Mouse (Mus musculus): ENCODE data around the gene Msantd2.

The Msantd2 gene

DNA sequence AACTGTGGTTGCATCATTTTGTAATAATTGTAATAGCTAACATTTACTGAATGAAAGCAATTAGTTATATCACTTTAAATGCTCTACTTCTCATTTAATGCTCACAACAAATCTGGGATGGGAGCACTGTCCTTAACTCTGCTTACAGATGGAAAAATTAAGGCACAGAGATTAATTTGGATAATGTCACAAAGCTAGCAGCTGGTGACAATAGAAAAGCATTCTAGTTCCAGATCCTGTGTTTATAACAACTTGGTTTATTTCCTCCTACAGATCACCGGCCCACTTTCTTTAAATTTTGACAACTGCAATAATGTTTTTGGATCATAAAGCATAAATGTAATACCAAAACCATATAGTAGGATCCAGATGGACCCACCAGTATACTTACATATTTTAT, 16.9 kb downstream of the Msantd2 start:
- no peak for DNase-seq

DNA sequence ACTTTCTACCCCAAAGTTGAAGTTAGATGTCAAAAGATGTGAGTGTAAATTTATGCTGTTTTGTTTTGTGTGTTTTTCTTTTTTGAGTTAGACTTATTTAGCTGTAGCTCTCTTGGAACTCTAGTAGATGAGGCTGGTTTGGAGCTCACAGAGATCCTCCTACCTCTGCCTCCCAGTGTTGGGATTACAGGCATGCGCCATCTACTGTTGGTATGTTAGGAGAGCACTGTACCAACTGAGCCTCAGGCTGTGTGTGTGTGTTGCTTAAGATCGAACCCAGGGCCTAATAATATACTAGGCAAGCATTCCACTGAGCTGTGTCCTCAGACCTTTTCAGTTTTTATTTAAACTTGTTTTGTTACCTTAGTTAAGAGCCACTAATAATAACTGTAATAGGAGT, 23.0 kb downstream of the Msantd2 start:
- no peak for DNase-seq

DNA sequence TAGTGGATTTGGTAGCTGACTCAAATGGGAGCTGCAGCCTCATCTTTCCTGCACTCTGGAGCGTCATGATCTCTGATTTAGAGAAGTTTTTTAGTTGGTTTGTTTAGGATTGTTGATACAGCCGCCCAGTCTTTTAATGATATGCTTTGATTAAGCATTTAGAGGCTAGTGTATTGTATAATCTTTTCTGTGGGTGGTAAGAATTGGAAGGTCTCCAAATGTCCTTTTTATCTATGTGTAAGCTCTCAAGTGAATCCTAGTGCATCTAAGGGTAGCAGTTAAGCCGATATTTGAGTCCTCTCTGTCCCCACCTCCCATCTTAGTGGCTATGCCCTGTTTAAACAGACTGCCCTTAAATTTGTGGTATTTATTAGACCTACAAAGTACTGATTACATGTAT, 25.3 kb downstream of the Msantd2 start:
- no peak for DNase-seq

DNA sequence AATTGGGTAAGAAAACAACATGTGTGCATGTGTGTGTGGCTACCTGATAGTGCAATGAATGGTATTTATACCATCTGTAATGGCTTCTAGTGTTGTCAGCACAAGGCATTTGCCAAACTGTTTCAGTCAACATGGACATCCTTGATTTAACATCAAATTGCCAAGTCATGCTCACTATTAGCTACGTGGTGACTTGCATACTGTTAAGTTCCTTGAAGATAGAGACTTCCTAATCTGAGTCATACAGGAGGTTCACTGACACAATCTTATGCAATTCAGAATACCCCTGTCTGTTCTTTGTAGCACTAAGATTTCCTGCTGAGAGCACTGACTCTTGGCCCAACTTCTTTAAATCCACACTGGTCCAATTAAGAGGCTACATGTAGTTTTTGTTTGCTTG, 28.3 kb downstream of the Msantd2 start:
- no peak for DNase-seq

DNA sequence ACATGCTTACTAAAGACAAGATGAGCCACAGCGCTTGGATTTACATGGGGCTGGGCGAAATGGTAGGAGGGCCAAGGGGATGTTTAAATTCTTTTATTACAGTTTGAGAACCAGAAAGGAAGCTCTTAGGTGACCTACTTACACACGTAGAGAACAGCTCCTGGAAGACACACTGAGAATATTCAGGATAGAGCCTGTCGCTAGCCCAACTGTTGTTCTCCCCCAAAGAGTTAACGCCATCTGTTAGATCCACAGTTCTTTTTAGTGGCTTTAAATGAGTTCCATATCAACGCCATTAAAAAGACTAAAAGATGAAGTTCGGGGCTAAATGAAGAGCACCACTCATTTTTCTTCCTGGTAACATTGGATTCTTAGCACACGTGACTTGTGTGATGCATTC, 29.9 kb downstream of the Msantd2 start:
- DNase-seq: no peak

DNA sequence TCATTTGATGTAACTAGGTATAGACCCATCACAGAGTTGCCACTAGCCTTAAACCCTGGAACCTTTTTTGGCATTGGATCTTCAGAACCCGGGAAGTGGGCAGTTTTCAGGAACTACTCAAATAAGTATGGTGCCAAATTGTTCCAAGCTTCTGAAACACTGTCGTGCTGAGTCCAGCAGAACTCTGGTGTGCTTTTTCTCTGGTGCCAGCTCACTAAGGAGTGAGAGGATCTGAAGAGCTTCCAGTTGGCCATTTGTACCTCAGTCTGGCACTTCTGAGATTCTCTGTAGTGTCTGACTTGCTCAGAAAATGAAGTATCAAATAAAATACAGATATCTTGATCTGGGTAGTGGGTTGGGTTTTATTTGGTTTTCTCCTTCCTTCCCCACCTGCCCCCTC, 30.9 kb downstream of the Msantd2 start:
- DNase-seq: no peak

DNA sequence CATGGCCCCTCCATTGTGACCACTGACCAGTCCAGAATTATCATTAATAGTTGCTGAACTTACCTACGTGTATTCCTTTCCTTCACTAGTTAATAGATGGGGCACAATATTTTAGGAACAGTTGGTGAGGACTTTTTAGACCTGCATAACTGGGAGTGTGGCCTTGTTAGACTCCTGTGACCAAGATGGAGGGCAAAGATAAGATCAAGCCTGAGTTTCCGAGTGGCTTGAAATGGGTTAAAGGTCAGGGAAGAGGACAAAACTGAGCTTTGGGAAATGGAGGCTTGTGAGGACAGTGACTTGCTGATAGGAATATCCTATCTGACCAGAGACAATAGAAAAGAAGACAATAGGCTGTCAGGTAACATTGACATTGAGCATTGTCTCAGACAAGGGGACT, 36.3 kb downstream of the Msantd2 start:
- no peak for DNase-seq

DNA sequence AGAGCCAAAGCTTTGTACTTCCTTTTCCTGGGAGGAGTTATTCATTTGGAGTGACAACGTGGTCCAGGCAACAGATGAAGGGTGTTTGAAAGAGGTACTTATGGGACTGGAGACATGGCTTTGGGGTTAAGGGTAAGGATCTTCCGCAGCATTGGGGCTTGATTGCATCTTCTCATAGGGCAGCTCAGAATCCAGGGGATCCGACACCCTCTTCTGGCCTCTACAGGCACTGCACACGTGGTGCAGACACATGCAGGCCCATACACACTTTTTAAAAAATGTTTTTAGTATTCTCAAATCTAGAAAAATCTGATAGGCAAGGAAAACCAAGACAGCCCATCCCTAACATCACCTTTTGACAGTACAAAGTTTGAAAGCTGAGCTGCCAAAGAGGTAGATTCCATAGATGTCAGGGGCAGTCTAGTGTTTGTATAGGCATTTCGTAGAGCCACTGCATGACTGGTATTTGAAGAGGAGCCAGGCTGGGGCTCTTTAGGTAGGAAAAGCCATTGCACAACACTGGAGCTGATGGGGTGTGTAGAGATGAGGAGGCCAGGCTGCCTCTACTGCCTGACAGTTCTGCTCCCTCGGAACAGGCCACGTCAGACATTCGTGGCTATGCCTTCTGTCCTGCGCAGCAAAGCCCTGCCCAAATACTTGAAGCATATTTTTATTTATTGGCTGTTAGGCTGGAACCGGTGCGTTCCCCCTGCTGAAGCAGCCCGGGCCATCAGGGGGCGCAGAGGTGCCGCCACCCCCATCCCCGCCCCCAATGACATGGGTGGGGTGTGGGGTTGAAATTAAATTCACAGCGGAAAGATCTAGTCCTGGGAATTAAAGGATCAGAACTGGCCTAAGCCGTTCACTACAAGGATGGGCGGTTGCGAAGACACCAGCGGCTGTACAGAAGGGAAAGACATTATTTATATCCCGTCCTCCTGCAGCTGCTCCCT, 37.6 kb downstream of the Msantd2 start:
- peak; percentile 13 to 21 for DNase-seq

DNA sequence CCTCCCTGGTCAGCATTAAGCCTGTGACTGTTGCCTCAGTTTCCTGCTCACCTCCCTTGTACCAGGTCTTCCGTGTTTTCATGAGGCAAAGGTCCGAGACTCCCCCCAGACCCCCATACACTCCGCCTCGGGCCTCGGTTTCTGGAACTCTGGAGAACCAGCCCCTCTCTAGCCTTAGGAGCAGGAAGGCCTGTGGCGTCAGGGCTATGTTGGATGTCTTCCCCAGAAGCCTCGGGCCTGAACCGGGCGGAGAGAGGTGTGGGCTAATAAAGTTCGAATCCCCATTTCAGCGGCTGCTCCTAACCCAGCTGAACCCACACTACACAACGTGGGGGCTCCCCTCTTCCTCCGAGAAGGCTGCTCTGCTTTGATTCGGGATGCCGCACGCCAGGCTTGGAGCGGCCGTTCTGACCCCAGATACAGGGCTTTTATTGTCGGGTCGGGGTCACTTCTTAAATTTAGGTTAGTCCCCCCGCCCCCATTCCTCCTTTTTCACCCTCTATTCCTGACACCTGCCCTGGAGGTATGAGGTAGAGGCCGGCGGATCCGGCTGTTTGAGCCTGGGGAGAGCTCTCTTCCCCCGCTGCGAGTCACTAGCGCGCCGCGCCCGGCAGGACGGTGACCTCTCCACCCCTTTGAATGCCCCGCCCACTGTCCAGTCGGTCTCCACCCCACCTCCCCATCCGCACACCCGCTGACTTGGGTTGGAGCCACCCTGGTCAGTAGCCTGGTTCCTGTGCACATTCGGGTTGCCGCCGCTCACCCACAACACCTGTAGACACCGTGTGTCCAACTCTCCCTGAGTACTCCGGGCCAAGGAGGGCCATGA, 38.5 kb downstream of the Msantd2 start, which contains the start of gene Esam:
Esam (plus strand) TSS at position 683 of the 829 bp plus-strand sequence.
- peak; percentile 81 to 82 for DNase-seq

DNA sequence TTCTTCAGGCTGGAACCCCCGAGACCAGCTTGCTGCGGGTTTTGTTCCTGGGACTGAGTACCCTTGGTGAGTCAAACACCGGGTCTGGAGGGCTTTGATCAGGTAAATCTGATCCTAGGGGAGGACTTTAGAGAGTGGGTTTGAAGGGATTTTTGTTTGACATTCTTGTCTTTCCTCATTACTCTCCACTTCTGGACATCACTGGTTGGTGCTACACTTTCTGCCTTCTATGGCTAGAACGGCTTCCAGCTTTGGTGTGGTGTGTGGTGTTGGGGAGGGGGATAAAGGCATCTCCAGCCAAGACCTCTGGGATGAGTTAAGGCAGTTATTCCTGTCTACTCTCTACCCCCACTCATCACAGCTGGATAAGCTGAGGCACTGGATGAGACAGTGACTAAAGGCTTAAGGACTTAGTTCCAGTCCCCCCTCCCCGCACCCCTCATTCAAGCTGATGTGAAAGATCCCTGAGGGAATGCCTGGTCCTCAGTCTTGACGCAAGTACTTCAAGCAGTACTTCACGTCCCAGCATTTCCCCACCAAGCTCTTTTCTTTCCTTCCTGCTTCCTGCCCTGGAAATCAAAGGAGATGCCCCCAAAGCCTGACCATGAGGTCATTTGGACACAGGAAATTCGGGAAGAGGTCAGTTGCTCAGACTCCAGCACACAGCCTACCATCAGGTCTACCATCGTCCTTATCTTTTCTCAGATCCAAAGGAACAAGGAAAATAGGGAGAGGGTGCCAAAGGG, 39.3 kb downstream of the Msantd2 start:
- peak; percentile 30 to 39 for DNase-seq

DNA sequence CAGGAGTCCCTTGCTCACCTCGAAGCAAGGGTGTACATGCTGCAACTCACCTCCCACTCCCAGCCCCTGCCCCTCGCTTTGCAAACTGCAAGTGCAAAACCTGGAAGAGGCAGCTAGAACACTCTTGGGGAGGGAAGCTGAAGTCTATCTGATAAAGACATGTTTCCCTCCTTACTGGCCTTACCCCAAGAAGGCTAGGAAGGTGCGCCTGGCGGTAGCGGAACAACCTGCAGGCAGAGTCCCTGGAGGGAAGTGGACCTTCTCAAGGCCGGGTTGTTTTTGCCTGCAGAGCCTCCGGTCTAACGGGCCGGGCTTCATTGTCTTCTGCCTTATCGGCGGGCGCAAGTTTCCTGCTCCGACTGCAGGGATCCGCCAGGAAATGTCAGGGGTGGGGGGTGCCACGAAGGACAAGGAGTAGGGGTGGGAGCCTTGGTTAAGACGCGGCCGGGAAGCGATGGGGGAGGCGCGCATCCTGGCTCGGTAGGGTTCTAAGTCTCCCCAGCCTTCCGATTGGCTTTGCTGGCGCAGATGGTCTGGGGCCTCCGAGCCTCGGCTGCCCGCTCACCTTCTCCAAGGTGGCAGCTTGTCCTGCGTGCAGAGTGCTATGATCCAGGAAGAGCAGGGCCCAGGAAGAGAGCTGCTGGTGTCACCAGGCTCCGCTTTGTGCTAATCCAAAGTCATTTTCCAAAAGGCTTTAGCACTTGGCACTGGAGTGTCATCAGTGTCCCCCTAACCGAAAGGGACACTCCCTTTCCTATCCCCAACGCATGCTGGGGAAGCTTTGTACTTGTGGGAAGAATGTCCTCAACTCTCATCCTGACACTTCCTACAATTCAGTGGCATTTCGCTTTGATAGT, 41.1 kb downstream of the Msantd2 start:
- DNase-seq: peak; percentile 73 to 80

DNA sequence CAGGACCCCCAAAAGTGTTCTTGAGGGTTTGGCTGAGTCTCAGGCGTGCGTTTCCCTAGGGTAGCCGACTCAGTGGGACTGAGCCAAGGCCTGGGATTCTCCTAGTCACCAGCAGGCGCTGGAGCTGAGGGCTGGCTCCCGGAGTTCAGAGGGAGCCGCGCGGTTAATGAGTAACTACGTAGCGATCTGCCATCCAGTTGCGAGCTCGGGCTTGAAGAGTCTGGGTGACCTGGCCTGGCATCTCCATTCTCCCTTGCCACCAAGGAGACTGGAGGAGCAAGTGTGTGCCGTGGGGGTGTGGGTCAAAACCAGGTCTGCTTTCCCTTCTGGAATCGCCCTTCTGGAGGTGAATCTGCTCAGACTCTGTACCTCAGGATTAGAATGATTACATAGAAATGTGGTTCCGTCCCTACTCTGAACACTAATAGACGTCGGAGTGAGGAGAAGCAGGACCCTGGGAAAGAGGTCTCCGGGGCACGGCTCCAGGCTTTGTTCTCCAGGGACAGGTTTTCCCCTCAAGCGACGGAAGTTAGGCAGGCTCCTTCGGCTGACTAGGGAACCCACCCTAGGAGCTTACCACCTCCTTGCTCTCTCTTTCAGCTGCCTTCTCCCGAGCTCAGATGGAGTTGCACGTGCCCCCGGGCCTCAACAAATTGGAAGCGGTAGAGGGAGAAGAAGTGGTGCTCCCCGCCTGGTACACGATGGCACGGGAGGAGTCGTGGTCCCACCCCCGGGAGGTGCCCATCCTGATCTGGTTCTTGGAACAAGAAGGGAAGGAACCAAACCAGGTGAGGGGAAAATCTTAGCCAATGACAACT, 42.0 kb downstream of the Msantd2 start:
- peak; percentile 90 to 91 for DNase-seq

DNA sequence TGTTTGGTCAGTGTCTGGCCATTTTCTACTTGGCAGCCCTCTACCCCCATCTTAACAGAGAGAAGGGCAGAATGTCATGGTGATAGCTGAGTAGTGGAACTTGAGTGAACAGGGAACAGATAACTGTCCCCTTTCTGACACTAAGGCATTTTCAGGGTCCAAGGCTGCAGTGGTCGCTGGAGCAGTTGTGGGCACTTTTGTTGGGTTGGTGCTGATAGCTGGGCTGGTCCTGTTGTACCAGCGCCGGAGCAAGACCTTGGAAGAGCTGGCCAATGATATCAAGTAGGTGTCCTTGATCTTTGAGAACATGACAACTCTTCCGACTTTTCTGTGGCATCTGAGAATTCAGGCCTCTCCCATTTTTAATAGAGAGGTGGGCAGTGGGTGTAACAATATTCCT, 47.7 kb downstream of the Msantd2 start:
- DNase-seq: no peak

DNA sequence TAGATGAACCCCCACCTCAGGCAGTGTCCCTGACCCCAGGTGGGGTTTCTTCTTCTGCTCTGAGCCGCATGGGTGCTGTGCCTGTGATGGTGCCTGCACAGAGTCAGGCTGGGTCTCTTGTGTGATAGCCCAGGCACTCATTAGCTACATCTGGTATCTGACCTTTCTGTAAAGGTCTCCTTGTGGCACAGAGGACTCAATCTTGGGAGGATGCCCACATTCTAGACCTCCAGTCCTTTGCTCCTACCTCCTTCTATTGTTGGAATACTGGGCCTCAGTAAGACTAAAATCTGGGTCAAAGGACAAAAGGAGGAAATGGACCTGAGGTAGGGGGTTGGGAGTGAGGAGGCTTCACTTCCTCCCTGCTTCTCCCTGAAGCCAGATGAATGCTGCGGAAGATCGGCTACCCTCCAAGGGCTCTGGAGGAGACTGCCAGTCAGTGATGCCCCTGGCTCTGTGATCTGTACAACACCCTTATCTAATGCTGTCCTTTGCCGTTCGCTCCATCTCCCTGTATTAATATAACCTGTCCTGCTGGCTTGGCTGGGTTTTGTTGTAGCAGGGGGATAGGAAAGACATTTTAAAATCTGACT, 48.6 kb downstream of the Msantd2 start:
- DNase-seq: no peak

DNA sequence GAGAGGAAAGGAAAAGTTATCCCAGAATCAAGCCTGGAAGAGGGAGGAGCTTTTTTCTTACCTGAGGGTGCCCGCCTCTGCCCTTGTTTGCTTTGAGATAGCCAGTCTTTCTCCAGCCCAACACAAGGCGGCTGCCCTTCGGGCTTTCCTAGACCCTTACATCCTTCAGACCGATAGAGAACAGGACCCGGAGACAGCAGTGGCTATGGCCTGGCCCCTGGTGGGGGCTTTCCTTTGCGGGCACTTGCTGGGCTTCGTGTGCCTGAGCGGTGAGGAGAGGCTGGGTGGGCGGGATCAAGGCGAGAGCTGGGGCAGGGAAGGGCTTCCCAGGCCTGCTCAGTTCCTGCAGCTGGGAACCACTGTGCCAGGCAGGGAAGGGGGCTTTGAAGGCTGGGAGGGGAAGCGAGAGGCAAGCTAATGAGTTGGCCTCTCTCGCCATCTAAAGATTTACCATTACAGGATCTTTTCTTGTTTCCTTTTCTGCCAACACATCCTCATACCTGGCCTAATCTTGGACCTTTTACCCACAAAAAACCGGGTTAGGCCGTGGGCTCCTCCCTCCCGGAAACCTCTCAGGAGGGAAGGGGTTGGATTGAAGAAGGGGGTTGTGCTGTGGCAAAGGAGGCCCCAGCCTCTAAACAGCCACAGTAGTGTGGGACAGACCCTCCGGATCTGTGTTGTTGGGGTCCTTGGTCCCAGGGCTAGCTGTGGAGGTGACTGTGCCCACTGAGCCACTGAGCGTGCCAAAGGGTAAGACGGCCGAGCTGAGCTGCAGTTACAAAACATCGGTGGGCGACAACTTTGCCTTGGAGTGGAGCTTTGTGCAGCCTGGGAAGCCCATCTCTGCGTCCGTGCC, 50.3 kb downstream of the Msantd2 start, which contains the start of gene Vsig2:
Vsig2 (plus strand) TSS at position 86 of the 856 bp plus-strand sequence.
- DNase-seq: no peak

DNA sequence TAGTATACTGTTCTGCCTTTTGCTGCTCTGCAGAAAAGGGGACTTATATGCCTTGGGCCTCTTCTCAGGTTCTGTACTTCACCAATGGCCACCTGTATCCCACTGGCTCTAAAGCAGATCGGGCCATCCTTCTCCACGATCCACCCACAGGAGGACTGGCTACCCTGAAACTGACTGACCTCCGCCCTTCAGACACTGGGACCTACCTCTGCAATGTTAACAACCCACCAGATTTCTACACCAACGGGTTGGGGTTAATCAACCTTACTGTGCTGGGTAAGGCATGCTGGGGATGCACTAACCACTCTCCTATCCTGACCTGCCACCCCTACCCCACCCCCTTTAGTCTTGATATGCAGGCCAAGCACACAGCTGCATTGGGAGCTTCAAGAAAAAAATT, 51.1 kb downstream of the Msantd2 start:
- no peak for DNase-seq

DNA sequence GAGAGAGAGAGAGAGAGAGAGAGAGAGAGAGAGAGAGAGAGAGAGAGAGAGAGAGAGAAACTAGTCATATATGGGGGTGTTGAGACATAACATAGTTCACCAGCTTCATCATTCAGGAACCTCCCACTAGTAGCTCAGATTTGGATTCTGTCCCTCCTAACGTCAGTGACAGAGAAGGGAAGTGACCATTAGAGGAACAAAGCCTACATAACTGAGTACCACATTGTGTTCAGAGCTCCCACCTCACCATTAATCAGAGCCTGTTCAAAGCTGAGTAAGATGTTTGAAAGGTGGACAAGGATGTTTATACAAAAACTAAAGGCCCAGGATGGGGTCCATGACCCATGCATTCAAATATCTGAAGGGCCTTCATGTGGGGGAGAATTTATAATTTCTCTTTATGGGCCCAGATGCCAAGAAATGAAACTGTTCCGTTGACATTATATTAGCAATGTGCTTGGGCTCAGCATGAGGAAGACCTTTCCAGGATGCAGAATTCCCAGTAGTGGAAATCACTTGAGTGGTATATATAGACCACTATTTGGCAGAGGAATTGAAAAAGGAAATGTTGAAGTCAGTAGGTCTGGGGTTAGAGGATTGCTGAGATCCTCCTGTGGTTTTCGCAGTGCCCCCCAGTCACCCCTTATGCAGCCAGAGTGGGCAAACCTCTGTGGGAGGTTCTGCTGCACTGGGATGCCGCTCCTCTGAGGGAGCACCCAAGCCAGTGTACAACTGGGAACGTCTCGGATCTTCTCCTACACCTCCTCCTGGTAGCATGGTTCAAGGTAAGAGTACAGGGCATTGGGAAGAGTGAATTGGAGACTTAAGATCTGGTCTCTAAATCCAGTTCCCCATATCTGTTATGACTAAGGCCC, 51.8 kb downstream of the Msantd2 start:
- no peak for DNase-seq

DNA sequence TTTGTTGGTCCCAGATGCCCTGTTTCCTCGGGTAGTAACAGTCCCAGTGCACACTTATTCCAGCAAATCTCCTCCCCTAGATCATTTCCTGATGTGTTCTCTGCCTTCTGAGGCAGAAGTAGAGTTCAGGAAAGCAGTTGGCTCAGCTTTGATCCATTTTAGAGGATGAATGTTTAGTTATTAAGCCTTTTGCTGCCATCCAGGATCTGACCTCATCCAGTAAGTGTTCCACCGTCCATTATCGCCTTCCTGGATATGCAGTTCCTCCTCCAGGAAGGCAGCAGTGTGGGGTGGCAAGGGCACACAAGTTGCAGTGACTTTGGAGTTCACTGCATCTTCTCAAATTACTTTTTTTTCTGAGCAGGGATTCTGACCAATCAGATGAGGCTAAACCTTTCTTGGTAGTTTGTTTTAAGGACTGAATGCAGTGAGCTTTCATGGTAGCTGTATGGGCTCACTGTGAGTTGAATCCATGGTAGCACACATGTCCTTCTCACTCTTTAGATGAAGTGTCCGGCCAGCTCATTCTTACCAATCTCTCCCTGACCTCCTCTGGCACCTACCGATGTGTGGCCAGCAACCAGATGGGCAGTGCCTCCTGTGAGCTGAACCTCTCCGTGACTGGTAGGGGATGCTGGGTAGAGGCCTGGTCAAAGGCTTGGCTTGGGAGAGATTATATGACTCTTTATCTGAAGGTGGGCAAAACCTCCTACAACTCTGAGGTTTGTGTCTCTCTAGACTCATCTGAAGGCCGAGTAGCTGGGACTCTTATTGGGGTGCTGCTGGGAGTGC, 52.9 kb downstream of the Msantd2 start:
- no peak for DNase-seq
